12 mouse cellular contexts compared by ENCODE assay signal in genomic region chr3:109525825-109526224, GRCm38 (mm10).
"Had no signal": no experiment of that assay in that cellular context is flagged by ENCODE, and none has a peak within 500 bp of the region (broad histone marks: within the 10 kb centered on the region; RNA-seq: fewer than 3 reads in every experiment).

No protein-coding gene starts in this region.

- ATAC-seq: liver, embryonic 12.5 days had no signal

- H3K4me2 ChIP-seq: limb, embryonic 13.5 days; liver, embryonic 12.5 days; liver, embryonic 15.5 days; lung, embryonic 15.5 days; midbrain, embryonic 12.5 days; neural tube, embryonic 15.5 days had no signal

- H3K4me1 ChIP-seq: limb, embryonic 10.5 days; limb, embryonic 13.5 days; liver, embryonic 12.5 days; liver, embryonic 15.5 days; lung, embryonic 15.5 days; midbrain, embryonic 12.5 days had no signal

- H3K36me3 ChIP-seq: limb, embryonic 10.5 days; limb, embryonic 13.5 days; liver, embryonic 12.5 days; liver, embryonic 15.5 days; lung, embryonic 15.5 days; midbrain, embryonic 12.5 days; neural tube, embryonic 15.5 days had no signal

- H3K27me3 ChIP-seq: limb, embryonic 13.5 days; liver, embryonic 12.5 days; liver, embryonic 15.5 days; lung, embryonic 15.5 days; megakaryocyte, embryonic 14.5 days; midbrain, embryonic 12.5 days; neural tube, embryonic 15.5 days had no signal

- H3K27ac ChIP-seq: kidney, postnatal 0 days; layer of hippocampus, adult 2 months; limb, embryonic 10.5 days; limb, embryonic 13.5 days; liver, embryonic 12.5 days; liver, embryonic 15.5 days; lung, embryonic 15.5 days; midbrain, embryonic 12.5 days; neural tube, embryonic 15.5 days; stomach, postnatal 0 days had no signal

- H3K4me3 ChIP-seq: layer of hippocampus, adult 2 months; limb, embryonic 10.5 days; limb, embryonic 13.5 days; liver, embryonic 12.5 days; liver, embryonic 15.5 days; lung, embryonic 15.5 days; megakaryocyte, embryonic 14.5 days; midbrain, embryonic 12.5 days; myocyte; neural tube, embryonic 15.5 days had no signal

- H3K9me3 ChIP-seq: limb, embryonic 10.5 days; limb, embryonic 13.5 days; liver, embryonic 12.5 days; liver, embryonic 15.5 days; lung, embryonic 15.5 days; megakaryocyte, embryonic 14.5 days; midbrain, embryonic 12.5 days; neural tube, embryonic 15.5 days had no signal

- H3K9ac ChIP-seq: limb, embryonic 13.5 days; liver, embryonic 12.5 days; liver, embryonic 15.5 days; lung, embryonic 15.5 days; midbrain, embryonic 12.5 days; neural tube, embryonic 15.5 days had no signal
